Mouse (Mus musculus): ENCODE data around the gene Tmem38b.

The Tmem38b gene

GRCm38 (mm10) chr4:53830579-53830978, 4.7 kb downstream of the Tmem38b start:
- DNase-seq, result no peak

- peak; percentile 29 for DNase-seq
Measured at GRCm38 (mm10) chr4:53832321-53832720, 6.5 kb downstream of the Tmem38b start.

GRCm38 (mm10) chr4:53836978-53837377, 11.1 kb downstream of the Tmem38b start:
- no peak for DNase-seq

GRCm38 (mm10) chr4:53840158-53840870, 14.5 kb downstream of the Tmem38b start:
- peak; percentile 68 for DNase-seq

- DNase-seq, result no peak
Measured at GRCm38 (mm10) chr4:53843553-53843952, 17.7 kb downstream of the Tmem38b start.

- DNase-seq, result peak; percentile 50
Measured at GRCm38 (mm10) chr4:53844835-53845619, 19.2 kb downstream of the Tmem38b start.

- DNase-seq, result no peak
Measured at GRCm38 (mm10) chr4:53845656-53846055, 19.8 kb downstream of the Tmem38b start.

- no peak for DNase-seq
Measured at GRCm38 (mm10) chr4:53846326-53846725, 20.5 kb downstream of the Tmem38b start.

- no peak for DNase-seq
Measured at GRCm38 (mm10) chr4:53847541-53847940, 21.7 kb downstream of the Tmem38b start.

- DNase-seq, result no peak
Measured at GRCm38 (mm10) chr4:53848308-53848707, 22.5 kb downstream of the Tmem38b start.

GRCm38 (mm10) chr4:53848816-53849215, 23.0 kb downstream of the Tmem38b start:
- DNase-seq, result no peak

GRCm38 (mm10) chr4:53849804-53850203, 24.0 kb downstream of the Tmem38b start:
- no peak for DNase-seq

GRCm38 (mm10) chr4:53853333-53853732, 27.5 kb downstream of the Tmem38b start:
- DNase-seq, result no peak

GRCm38 (mm10) chr4:53859944-53860343, 34.1 kb downstream of the Tmem38b start:
- DNase-seq, result no peak

- DNase-seq, result no peak
Measured at GRCm38 (mm10) chr4:53862101-53862500, 36.3 kb downstream of the Tmem38b start.

GRCm38 (mm10) chr4:53864098-53864820, 38.4 kb downstream of the Tmem38b start:
- no peak for DNase-seq

GRCm38 (mm10) chr4:53866459-53866858, 40.6 kb downstream of the Tmem38b start:
- DNase-seq, result no peak

GRCm38 (mm10) chr4:53878542-53879417, 52.9 kb downstream of the Tmem38b start:
- DNase-seq, result peak; percentile 19

GRCm38 (mm10) chr4:53882921-53883682, 57.3 kb downstream of the Tmem38b start:
- DNase-seq, result peak; percentile 13

- DNase-seq, result peak; percentile 52
Measured at GRCm38 (mm10) chr4:53884351-53885245, 58.8 kb downstream of the Tmem38b start.

Data from kidney, postnatal 14 days (tissue).